Mouse (Mus musculus): Measurements from ENCODE around the gene Ednra. TPM values are rescaled to one million over a fixed set of nuclear protein-coding genes. Genes with fewer than 3 reads are reported as not detected.
A peak's percentile ranks its signal among the peaks of the same experiment; 100 is the strongest.

The Ednra gene
- total RNA-seq (2021) (10 to 100 TPM; 20.0 to 22.3 TPM), polyA plus RNA-seq (2012; rRNA removed) (5.8 and 7.3 TPM in 2 replicates)
- long read RNA-seq, transcript Ednra-201 (8 exons, 3,625 nt): major isoform, 10 of 15 reads
- long read RNA-seq, partial matches to known transcripts: 1 of 15 reads
- long read RNA-seq, other reads (novel, unspliced or antisense): 4 of 15 reads

- DNase-seq: peak; percentile 87
Observed at GRCm38 (mm10) chr8:77724046-77724930, at the start of gene Ednra. TSS of gene Ednra (minus strand) at chr8:77724464.

- DNase-seq: no peak
Observed at GRCm38 (mm10) chr8:77773831-77774230, 49.6 kb upstream of the Ednra start.

GRCm38 (mm10) chr8:77773256-77773655 lies 49.0 kb upstream of the Ednra start:
- DNase-seq: no peak

GRCm38 (mm10) chr8:77772210-77772886 lies 48.1 kb upstream of the Ednra start:
- DNase-seq: peak; percentile 49

GRCm38 (mm10) chr8:77770966-77771365 lies 46.7 kb upstream of the Ednra start:
- peak; percentile 27 for DNase-seq

- DNase-seq: peak; percentile 76
Observed at GRCm38 (mm10) chr8:77768916-77769315, 44.7 kb upstream of the Ednra start.

- peak; percentile 33 for DNase-seq
Observed at GRCm38 (mm10) chr8:77764253-77764652, 40.0 kb upstream of the Ednra start.

GRCm38 (mm10) chr8:77762967-77763366 lies 38.7 kb upstream of the Ednra start:
- DNase-seq: no peak

- DNase-seq: peak; percentile 40
Observed at GRCm38 (mm10) chr8:77755441-77755840, 31.2 kb upstream of the Ednra start.

GRCm38 (mm10) chr8:77753796-77754195 lies 29.5 kb upstream of the Ednra start:
- DNase-seq: no peak

GRCm38 (mm10) chr8:77752041-77752440 lies 27.8 kb upstream of the Ednra start:
- DNase-seq: peak; percentile 61

GRCm38 (mm10) chr8:77750407-77750806 lies 26.1 kb upstream of the Ednra start:
- no peak for DNase-seq

GRCm38 (mm10) chr8:77744476-77744875 lies 20.2 kb upstream of the Ednra start:
- no peak for DNase-seq

- DNase-seq: no peak
Observed at GRCm38 (mm10) chr8:77742395-77742794, 18.1 kb upstream of the Ednra start.

- DNase-seq: no peak
Observed at GRCm38 (mm10) chr8:77741050-77741777, 16.9 kb upstream of the Ednra start.

GRCm38 (mm10) chr8:77738419-77738818 lies 14.2 kb upstream of the Ednra start:
- no peak for DNase-seq

- peak; percentile 57 for DNase-seq
Observed at GRCm38 (mm10) chr8:77737327-77737726, 13.1 kb upstream of the Ednra start.

GRCm38 (mm10) chr8:77733792-77734191 lies 9.5 kb upstream of the Ednra start:
- no peak for DNase-seq

- DNase-seq: no peak
Observed at GRCm38 (mm10) chr8:77732964-77733363, 8.7 kb upstream of the Ednra start.

GRCm38 (mm10) chr8:77725406-77725805 lies 1.1 kb upstream of the Ednra start:
- no peak for DNase-seq

GRCm38 (mm10) chr8:77723534-77724045 lies 674 bp downstream of the Ednra start:
- peak; percentile 82 for DNase-seq

- no peak for DNase-seq
Observed at GRCm38 (mm10) chr8:77723018-77723417, 1.2 kb downstream of the Ednra start.
